8 mouse cellular contexts compared by ENCODE assay signal in genomic region chr15:103513621-103514031, GRCm38 (mm10). TPM values are rescaled to one million over a fixed set of nuclear protein-coding genes. Genes with fewer than 3 reads are reported as not detected.
A peak's percentile ranks its signal among the peaks of the same experiment; 100 is the strongest.
DNase-seq lines count a peak whose midpoint lies in the region; ATAC-seq and TF ChIP-seq lines count a peak whose summit lies in the region.

No protein-coding gene starts in this region.

- H3K4me1 ChIP-seq in forebrain, embryonic 13.5 days: peaks cover 70% of the 10 kb centered on the region
- H3K4me1 ChIP-seq in limb, embryonic 14.5 days (ENCODE audit: control insufficient read depth, insufficient read depth, low read length): peaks cover 13% of the 10 kb centered on the region
- H3K4me1 ChIP-seq in stomach, embryonic 15.5 days: peaks cover 26% of the 10 kb centered on the region

- H3K9me3 ChIP-seq in forebrain, embryonic 13.5 days (replicated peaks): no peaks in the 10 kb centered on the region
- no peaks in the 10 kb centered on the region for H3K9me3 ChIP-seq in limb, embryonic 14.5 days (ENCODE audit: control insufficient read depth, low read length)
- no peaks in the 10 kb centered on the region for H3K9me3 ChIP-seq in stomach, embryonic 15.5 days

- peak overlapping the region; percentile 41; the same call in 1 of the 2 replicates for H3K4me3 ChIP-seq in forebrain, embryonic 13.5 days
- peak overlapping the region; percentile 23 for H3K4me3 ChIP-seq in limb, embryonic 14.5 days (replicated peaks; ENCODE audit: low read length)
- peak overlapping the region; percentile 35 for H3K4me3 ChIP-seq in stomach, embryonic 15.5 days (replicated peaks)

- 8% methylated on average over 7 of the region's 7 CpGs for WGBS in forebrain, embryonic 13.5 days
- 4% methylated on average over 7 of the region's 7 CpGs for WGBS in limb, embryonic 14.5 days
- WGBS in stomach, embryonic 15.5 days: 5% methylated on average over 7 of the region's 7 CpGs

- no peak for TF ChIP-seq POLR2A in limb, embryonic 14.5 days (IDR thresholded peaks at IDR 0.05; ENCODE audit: borderline replicate concordance, extremely low read depth, insufficient read depth, insufficient read length)

- H3K36me3 ChIP-seq in forebrain, embryonic 13.5 days (ENCODE audit: poor library complexity, severe bottlenecking): no peaks in the 10 kb centered on the region
- H3K36me3 ChIP-seq in limb, embryonic 14.5 days (ENCODE audit: control insufficient read depth, insufficient read depth, low read length): no peaks in the 10 kb centered on the region
- H3K36me3 ChIP-seq in stomach, embryonic 15.5 days: no peaks in the 10 kb centered on the region

- peak; percentile 39 for ATAC-seq in forebrain, embryonic 13.5 days
- peak; percentile 17; the same call in 1 of the 2 replicates for ATAC-seq in limb, embryonic 14.5 days (ENCODE audit: low FRiP score, low read depth)
- no peak; the same call in none of the 2 replicates for ATAC-seq in stomach, embryonic 15.5 days (ENCODE audit: insufficient read depth, low FRiP score, low read depth)

- DNase-seq in lung, postnatal 36 days: peak; percentile 18
- no peak for DNase-seq in lung, postnatal 14 days
- DNase-seq in limb, embryonic 14.5 days (ENCODE audit: low spot score): no peak
- DNase-seq in urinary bladder, postnatal 36 days (ENCODE audit: low spot score in 2 of 2): no peak
- DNase-seq in layer of hippocampus, adult 11-12 months (ENCODE audit: low spot score): no peak
- no peak for DNase-seq in natural killer cell, adult 2 months (ENCODE audit: low spot score in 2 of 2)

- peak overlapping the region; percentile 59 for H3K4me2 ChIP-seq in forebrain, embryonic 13.5 days
- H3K4me2 ChIP-seq in limb, embryonic 14.5 days (replicated peaks; ENCODE audit: low read depth, low read length, severe bottlenecking): peak overlapping the region; percentile 52
- H3K4me2 ChIP-seq in stomach, embryonic 15.5 days: peak overlapping the region; percentile 58

- peak overlapping the region; percentile 41; the same call in 1 of the 2 replicates for H3K9ac ChIP-seq in forebrain, embryonic 13.5 days
- H3K9ac ChIP-seq in limb, embryonic 14.5 days (ENCODE audit: low read depth, low read length, severe bottlenecking): peak overlapping the region; percentile 14; the same call in 1 of the 2 replicates
- H3K9ac ChIP-seq in stomach, embryonic 15.5 days: no peak overlapping the region

- H3K27ac ChIP-seq in forebrain, embryonic 13.5 days: peak overlapping the region; percentile 96
- no peak overlapping the region for H3K27ac ChIP-seq in limb, embryonic 14.5 days (replicated peaks; ENCODE audit: low read depth, low read length)
- peak overlapping the region; percentile 76 for H3K27ac ChIP-seq in stomach, embryonic 15.5 days

- H3K27me3 ChIP-seq in forebrain, embryonic 13.5 days: no peaks in the 10 kb centered on the region
- H3K27me3 ChIP-seq in limb, embryonic 14.5 days (ENCODE audit: control insufficient read depth, insufficient read depth, low read length): no peaks in the 10 kb centered on the region
- no peaks in the 10 kb centered on the region for H3K27me3 ChIP-seq in stomach, embryonic 15.5 days (replicated peaks)

RNA-seq across cellular contexts. Expression of gene Pde1b, which starts 10.8 kb away (rescaled TPM):
- 60.5 and 61.6 TPM in 2 replicates for polyA plus RNA-seq in forebrain, embryonic 13.5 days (2015; fragmentation: Nextera tagmentation; extraction: Ambion mirVana)
- 6.9 and 7.1 TPM in 2 replicates for polyA plus RNA-seq in limb, embryonic 14.5 days (2012; rRNA removed)
- 4.4 TPM in 2 replicates for polyA plus RNA-seq in limb, embryonic 14.5 days (2014; fragmentation: Nextera tagmentation; extraction: Ambion mirVana)
- 8.8 and 9.4 TPM in 2 replicates for polyA plus RNA-seq in stomach, embryonic 15.5 days (2015; fragmentation: Nextera tagmentation; extraction: Ambion mirVana)

RNA-seq across cellular contexts. Expression of gene Ppp1r1a, which starts 24.2 kb away (rescaled TPM):
- polyA plus RNA-seq in forebrain, embryonic 13.5 days (2015; fragmentation: Nextera tagmentation; extraction: Ambion mirVana): 82.3 and 85.8 TPM in 2 replicates
- 6.3 and 6.7 TPM in 2 replicates for polyA plus RNA-seq in limb, embryonic 14.5 days (2012; rRNA removed)
- polyA plus RNA-seq in limb, embryonic 14.5 days (2014; fragmentation: Nextera tagmentation; extraction: Ambion mirVana): 9.6 and 11.2 TPM in 2 replicates
- 12.3 and 13.3 TPM in 2 replicates for polyA plus RNA-seq in stomach, embryonic 15.5 days (2015; fragmentation: Nextera tagmentation; extraction: Ambion mirVana)

RNA-seq across cellular contexts. Expression of gene Glycam1, which starts 51.3 kb away (rescaled TPM):
- polyA plus RNA-seq in forebrain, embryonic 13.5 days (2015; fragmentation: Nextera tagmentation; extraction: Ambion mirVana): not detected in 2 replicates
- polyA plus RNA-seq in limb, embryonic 14.5 days (2012; rRNA removed): not detected in 2 replicates
- not detected in 2 replicates for polyA plus RNA-seq in limb, embryonic 14.5 days (2014; fragmentation: Nextera tagmentation; extraction: Ambion mirVana)
- polyA plus RNA-seq in stomach, embryonic 15.5 days (2015; fragmentation: Nextera tagmentation; extraction: Ambion mirVana): not detected in 2 replicates
